Mouse (Mus musculus) cerebellum, adult 11 months (tissue): ENCODE measurements around the gene Foxa2.
A peak's percentile ranks its signal among the peaks of the same experiment; 100 is the strongest.

Experiments used
- DNase-seq: peaks from one replicate; pipeline ENCODE4 v3.0.0; 2022

Foxa2 gene

GRCm38 (mm10) chr2:148046799-148047165 lies at the start of gene Foxa2:
Gene Foxa2 (minus strand): TSS chr2:148046969.
- no peak for DNase-seq

- DNase-seq = no peak
Measured at GRCm38 (mm10) chr2:148092089-148092488, 45.3 kb upstream of the Foxa2 start.

GRCm38 (mm10) chr2:148091657-148092056 lies 44.9 kb upstream of the Foxa2 start:
- no peak for DNase-seq

GRCm38 (mm10) chr2:148090071-148090470 lies 43.3 kb upstream of the Foxa2 start:
- no peak for DNase-seq

GRCm38 (mm10) chr2:148085529-148085928 lies 38.8 kb upstream of the Foxa2 start:
- DNase-seq = no peak

- no peak for DNase-seq
Measured at GRCm38 (mm10) chr2:148085126-148085525, 38.4 kb upstream of the Foxa2 start.

- DNase-seq = peak; percentile 1
Measured at GRCm38 (mm10) chr2:148082283-148082682, 35.5 kb upstream of the Foxa2 start.

GRCm38 (mm10) chr2:148060705-148061104 lies 13.9 kb upstream of the Foxa2 start:
- DNase-seq = no peak

GRCm38 (mm10) chr2:148053411-148053810 lies 6.6 kb upstream of the Foxa2 start:
- DNase-seq = no peak

GRCm38 (mm10) chr2:148048484-148049129 lies 1.8 kb upstream of the Foxa2 start:
- DNase-seq = peak; percentile 6

- DNase-seq = no peak
Measured at GRCm38 (mm10) chr2:148047611-148048010, 842 bp upstream of the Foxa2 start.

- no peak for DNase-seq
Measured at GRCm38 (mm10) chr2:148045937-148046798, 601 bp downstream of the Foxa2 start.

- DNase-seq = no peak
Measured at GRCm38 (mm10) chr2:148045543-148045936, 1.2 kb downstream of the Foxa2 start.

GRCm38 (mm10) chr2:148044877-148045539 lies 1.8 kb downstream of the Foxa2 start:
- no peak for DNase-seq

- no peak for DNase-seq
Measured at GRCm38 (mm10) chr2:148043976-148044876, 2.5 kb downstream of the Foxa2 start.

- DNase-seq = no peak
Measured at GRCm38 (mm10) chr2:148043271-148043975, 3.3 kb downstream of the Foxa2 start.

GRCm38 (mm10) chr2:148042126-148042640 lies 4.6 kb downstream of the Foxa2 start:
- no peak for DNase-seq

GRCm38 (mm10) chr2:148041381-148041780 lies 5.4 kb downstream of the Foxa2 start:
- DNase-seq = no peak

- no peak for DNase-seq
Measured at GRCm38 (mm10) chr2:148040236-148041121, 6.3 kb downstream of the Foxa2 start.

GRCm38 (mm10) chr2:148039351-148040235 lies 7.2 kb downstream of the Foxa2 start:
- no peak for DNase-seq
